ENCODE assay signal across 11 mouse cellular contexts in genomic region chr5:136462613-136463012, GRCm38 (mm10).
DNase-seq lines count a peak whose midpoint lies in the region; ATAC-seq lines count a peak whose summit lies in the region.
"Had no signal": no experiment of that assay in that cellular context is flagged by ENCODE, and none has a peak within 500 bp of the region (broad histone marks: within the 10 kb centered on the region; RNA-seq: fewer than 3 reads in every experiment).

No protein-coding gene starts in this region.

- 46% methylated on average over 6 of the region's 6 CpGs for WGBS in forebrain, embryonic 14.5 days
- WGBS in forebrain, embryonic 10.5 days, result 86% methylated on average over 6 of the region's 6 CpGs

- H3K4me2 ChIP-seq in forebrain, embryonic 14.5 days (ENCODE audit: low read length), result no peak overlapping the region
- H3K4me2 ChIP-seq: liver, embryonic 15.5 days; neural tube, embryonic 13.5 days had no signal

- no peaks in the 10 kb centered on the region for H3K36me3 ChIP-seq in forebrain, embryonic 14.5 days (ENCODE audit: control insufficient read depth, insufficient read depth, low read length)
- peaks cover 32% of the 10 kb centered on the region for H3K36me3 ChIP-seq in forebrain, embryonic 10.5 days (replicated peaks)
- H3K36me3 ChIP-seq: liver, embryonic 15.5 days; neural tube, embryonic 13.5 days had no signal

- no peak overlapping the region for H3K4me3 ChIP-seq in forebrain, embryonic 14.5 days (ENCODE audit: low read depth, low read length)
- no peak overlapping the region for H3K4me3 ChIP-seq in forebrain, embryonic 10.5 days
- H3K4me3 ChIP-seq: liver, embryonic 15.5 days; neural tube, embryonic 13.5 days had no signal

- H3K27me3 ChIP-seq in forebrain, embryonic 14.5 days (replicated peaks; ENCODE audit: control insufficient read depth, insufficient read depth, low read length), result no peaks in the 10 kb centered on the region
- no peaks in the 10 kb centered on the region for H3K27me3 ChIP-seq in forebrain, embryonic 10.5 days (ENCODE audit: poor library complexity, severe bottlenecking)
- H3K27me3 ChIP-seq: liver, embryonic 15.5 days; neural tube, embryonic 13.5 days had no signal

- ATAC-seq in forebrain, embryonic 14.5 days, result no peak

- no peaks in the 10 kb centered on the region for H3K9me3 ChIP-seq in forebrain, embryonic 14.5 days (replicated peaks; ENCODE audit: control insufficient read depth, low read length)
- H3K9me3 ChIP-seq in forebrain, embryonic 10.5 days, result no peaks in the 10 kb centered on the region
- H3K9me3 ChIP-seq: liver, embryonic 15.5 days; neural tube, embryonic 13.5 days had no signal

- H3K27ac ChIP-seq in forebrain, embryonic 14.5 days (ENCODE audit: low read depth, low read length), result no peak overlapping the region
- no peak overlapping the region for H3K27ac ChIP-seq in forebrain, embryonic 10.5 days
- H3K27ac ChIP-seq: liver, embryonic 15.5 days; neural tube, embryonic 13.5 days had no signal

- no peak overlapping the region for H3K9ac ChIP-seq in forebrain, embryonic 14.5 days (ENCODE audit: low read length)
- H3K9ac ChIP-seq: liver, embryonic 15.5 days; neural tube, embryonic 13.5 days had no signal

- DNase-seq in forebrain, embryonic 14.5 days (ENCODE audit: low spot score), result peak; percentile 66
- no peak for DNase-seq in forebrain, embryonic 10.5 days (ENCODE audit: extremely low spot score, low spot score)
- peak; percentile 34 for DNase-seq in right cerebral cortex, postnatal 14 days
- no peak for DNase-seq in right cerebral cortex, postnatal 36 days (ENCODE audit: low spot score in 2 of 2)
- peak; percentile 59 for DNase-seq in heart, adult 8-10 months (ENCODE audit: low spot score)
- DNase-seq in retina, postnatal 1 day, result peak; percentile 71
- no peak for DNase-seq in spleen, postnatal 4 days (ENCODE audit: low spot score in 2 of 2)
- DNase-seq in embryo, embryonic 10.5 days (ENCODE audit: low spot score), result no peak
- DNase-seq: adrenal gland, postnatal 14 days had no signal

- peaks cover 12% of the 10 kb centered on the region for H3K4me1 ChIP-seq in forebrain, embryonic 14.5 days (ENCODE audit: control insufficient read depth, insufficient read depth, low read length)
- H3K4me1 ChIP-seq in forebrain, embryonic 10.5 days, result peaks cover 45% of the 10 kb centered on the region

Comparison
In these comparisons a context has a peak if more than half of its experiments do, and no peak if none do; other contexts are left out.
1. DNase-seq: peak in forebrain, embryonic 14.5 days (single experiment), right cerebral cortex, postnatal 14 days (single experiment), heart, adult 8-10 months (single experiment) and retina, postnatal 1 day (single experiment); none in forebrain, embryonic 10.5 days (single experiment), right cerebral cortex, postnatal 36 days (0 of 2), spleen, postnatal 4 days (0 of 2) and embryo, embryonic 10.5 days (single experiment).